Mouse (Mus musculus): Measurements from ENCODE around the gene Sos1. TPM values are rescaled to one million over a fixed set of nuclear protein-coding genes. Genes with fewer than 3 reads are reported as not detected.

The Sos1 gene
- polyA plus RNA-seq, 1 experiment from 2014 or later: 13.5 TPM

GRCm38 (mm10) chr17:80513766-80514165 is 33.5 kb upstream of the Sos1 start:
- Histone ChIP-seq H3K4me2 (replicated peaks) (no peak overlapping the region), H3K27ac (no peak overlapping the region), H3K9ac (no peak overlapping the region), H3K4me1 (replicated peaks; ENCODE audit: control insufficient read depth, insufficient read depth, low read length) (no peaks in the 10 kb centered on the region), H3K9me3 (ENCODE audit: control insufficient read depth, low read length) (no peaks in the 10 kb centered on the region), H3K36me3 (replicated peaks; ENCODE audit: control insufficient read depth, insufficient read depth) (no peaks in the 10 kb centered on the region), H3K4me3 (replicated peaks; ENCODE audit: low read length) (no peak overlapping the region), H3K27me3 (ENCODE audit: control insufficient read depth, insufficient read depth, low read length) (no peaks in the 10 kb centered on the region)
- no peak for DNase-seq (ENCODE audit: low spot score)
- no peak for ATAC-seq (ENCODE audit: low FRiP score)
- 87% methylated on average over 8 of the region's 8 CpGs for WGBS

GRCm38 (mm10) chr17:80510459-80510855 is 30.2 kb upstream of the Sos1 start:
- H3K36me3 ChIP-seq (replicated peaks; ENCODE audit: control insufficient read depth, insufficient read depth): no peaks in the 10 kb centered on the region
- H3K9ac ChIP-seq: no peak overlapping the region
- WGBS: 87% methylated on average over 3 of the region's 3 CpGs
- H3K4me3 ChIP-seq (replicated peaks; ENCODE audit: low read length): no peak overlapping the region
- ATAC-seq (ENCODE audit: low FRiP score) (no peak), DNase-seq (ENCODE audit: low spot score) (no peak)
- H3K4me2 ChIP-seq (replicated peaks): no peak overlapping the region
- H3K4me1 ChIP-seq (replicated peaks; ENCODE audit: control insufficient read depth, insufficient read depth, low read length): no peaks in the 10 kb centered on the region
- no peaks in the 10 kb centered on the region for H3K27me3 ChIP-seq (ENCODE audit: control insufficient read depth, insufficient read depth, low read length)
- no peak overlapping the region for H3K27ac ChIP-seq
- no peaks in the 10 kb centered on the region for H3K9me3 ChIP-seq (ENCODE audit: control insufficient read depth, low read length)

- WGBS: 57% methylated on average over 4 of the region's 4 CpGs
- no peaks in the 10 kb centered on the region for H3K36me3 ChIP-seq (replicated peaks; ENCODE audit: control insufficient read depth, insufficient read depth)
- no peak overlapping the region for H3K9ac ChIP-seq
- no peak overlapping the region for H3K4me3 ChIP-seq (replicated peaks; ENCODE audit: low read length)
- no peak overlapping the region for H3K4me2 ChIP-seq (replicated peaks)
- no peaks in the 10 kb centered on the region for H3K27me3 ChIP-seq (ENCODE audit: control insufficient read depth, insufficient read depth, low read length)
- H3K9me3 ChIP-seq (ENCODE audit: control insufficient read depth, low read length): no peaks in the 10 kb centered on the region
- no peak overlapping the region for H3K27ac ChIP-seq
- H3K4me1 ChIP-seq (replicated peaks; ENCODE audit: control insufficient read depth, insufficient read depth, low read length): no peaks in the 10 kb centered on the region
- ATAC-seq (ENCODE audit: low FRiP score): no peak
- no peak for DNase-seq (ENCODE audit: low spot score)
These were observed 29.5 kb upstream of the Sos1 start for GRCm38 (mm10) chr17:80509494-80510458.

GRCm38 (mm10) chr17:80505766-80506165 is 25.5 kb upstream of the Sos1 start:
- no peaks in the 10 kb centered on the region for H3K9me3 ChIP-seq (ENCODE audit: control insufficient read depth, low read length)
- H3K27ac ChIP-seq: no peak overlapping the region
- H3K9ac ChIP-seq: no peak overlapping the region
- no peaks in the 10 kb centered on the region for H3K27me3 ChIP-seq (ENCODE audit: control insufficient read depth, insufficient read depth, low read length)
- H3K4me1 ChIP-seq (replicated peaks; ENCODE audit: control insufficient read depth, insufficient read depth, low read length): no peaks in the 10 kb centered on the region
- WGBS: 89% methylated on average over 6 of the region's 6 CpGs
- no peaks in the 10 kb centered on the region for H3K36me3 ChIP-seq (replicated peaks; ENCODE audit: control insufficient read depth, insufficient read depth)
- H3K4me3 ChIP-seq (replicated peaks; ENCODE audit: low read length): no peak overlapping the region
- DNase-seq (ENCODE audit: low spot score) (no peak), ATAC-seq (ENCODE audit: low FRiP score) (no peak)
- H3K4me2 ChIP-seq (replicated peaks): no peak overlapping the region

GRCm38 (mm10) chr17:80505342-80505741 is 25.1 kb upstream of the Sos1 start:
- Histone ChIP-seq H3K36me3 (replicated peaks; ENCODE audit: control insufficient read depth, insufficient read depth) (no peaks in the 10 kb centered on the region), H3K4me3 (replicated peaks; ENCODE audit: low read length) (no peak overlapping the region), H3K9ac (no peak overlapping the region), H3K27ac (no peak overlapping the region), H3K4me1 (replicated peaks; ENCODE audit: control insufficient read depth, insufficient read depth, low read length) (no peaks in the 10 kb centered on the region), H3K9me3 (ENCODE audit: control insufficient read depth, low read length) (no peaks in the 10 kb centered on the region), H3K4me2 (replicated peaks) (no peak overlapping the region), H3K27me3 (ENCODE audit: control insufficient read depth, insufficient read depth, low read length) (no peaks in the 10 kb centered on the region)
- DNase-seq (ENCODE audit: low spot score) (no peak), ATAC-seq (ENCODE audit: low FRiP score) (no peak)
- 80% methylated on average over 4 of the region's 4 CpGs for WGBS

- H3K27ac ChIP-seq: no peak overlapping the region
- no peak for ATAC-seq (ENCODE audit: low FRiP score)
- H3K9me3 ChIP-seq (ENCODE audit: control insufficient read depth, low read length): no peaks in the 10 kb centered on the region
- no peaks in the 10 kb centered on the region for H3K4me1 ChIP-seq (replicated peaks; ENCODE audit: control insufficient read depth, insufficient read depth, low read length)
- H3K9ac ChIP-seq: no peak overlapping the region
- DNase-seq (ENCODE audit: low spot score): no peak
- 86% methylated on average over 2 of the region's 2 CpGs for WGBS
- H3K4me2 ChIP-seq (replicated peaks): no peak overlapping the region
- H3K27me3 ChIP-seq (ENCODE audit: control insufficient read depth, insufficient read depth, low read length): no peaks in the 10 kb centered on the region
- no peaks in the 10 kb centered on the region for H3K36me3 ChIP-seq (replicated peaks; ENCODE audit: control insufficient read depth, insufficient read depth)
- H3K4me3 ChIP-seq (replicated peaks; ENCODE audit: low read length): no peak overlapping the region
These were observed 21.5 kb upstream of the Sos1 start for GRCm38 (mm10) chr17:80501805-80502172.

- H3K9ac ChIP-seq: no peak overlapping the region
- H3K36me3 ChIP-seq (replicated peaks; ENCODE audit: control insufficient read depth, insufficient read depth): no peaks in the 10 kb centered on the region
- H3K4me1 ChIP-seq (replicated peaks; ENCODE audit: control insufficient read depth, insufficient read depth, low read length): no peaks in the 10 kb centered on the region
- no peaks in the 10 kb centered on the region for H3K27me3 ChIP-seq (ENCODE audit: control insufficient read depth, insufficient read depth, low read length)
- H3K4me3 ChIP-seq (replicated peaks; ENCODE audit: low read length): no peak overlapping the region
- H3K27ac ChIP-seq: no peak overlapping the region
- DNase-seq (ENCODE audit: low spot score) (no peak), ATAC-seq (ENCODE audit: low FRiP score) (no peak)
- H3K4me2 ChIP-seq (replicated peaks): no peak overlapping the region
- no peaks in the 10 kb centered on the region for H3K9me3 ChIP-seq (ENCODE audit: control insufficient read depth, low read length)
- WGBS: 83% methylated on average over 5 of the region's 5 CpGs
These were observed 21.0 kb upstream of the Sos1 start for GRCm38 (mm10) chr17:80501037-80501804.

- no peak overlapping the region for H3K4me3 ChIP-seq (replicated peaks; ENCODE audit: low read length)
- ATAC-seq (ENCODE audit: low FRiP score): no peak
These were observed 19.8 kb upstream of the Sos1 start for GRCm38 (mm10) chr17:80500025-80500424.

GRCm38 (mm10) chr17:80498600-80499268 is 18.5 kb upstream of the Sos1 start:
- no peak overlapping the region for H3K9ac ChIP-seq
- no peaks in the 10 kb centered on the region for H3K36me3 ChIP-seq (replicated peaks; ENCODE audit: control insufficient read depth, insufficient read depth)
- no peak overlapping the region for H3K4me2 ChIP-seq (replicated peaks)
- 67% methylated on average over 11 of the region's 11 CpGs for WGBS
- no peaks in the 10 kb centered on the region for H3K9me3 ChIP-seq (ENCODE audit: control insufficient read depth, low read length)
- H3K4me3 ChIP-seq (replicated peaks; ENCODE audit: low read length): no peak overlapping the region
- H3K27me3 ChIP-seq (ENCODE audit: control insufficient read depth, insufficient read depth, low read length): no peaks in the 10 kb centered on the region
- DNase-seq (ENCODE audit: low spot score): no peak
- ATAC-seq (ENCODE audit: low FRiP score): no peak
- H3K4me1 ChIP-seq (replicated peaks; ENCODE audit: control insufficient read depth, insufficient read depth, low read length): no peaks in the 10 kb centered on the region
- H3K27ac ChIP-seq: no peak overlapping the region

More at GRCm38 (mm10) chr17:80500025-80500424, 19.8 kb upstream of the Sos1 start:
- no peak overlapping the region for H3K9ac ChIP-seq
- H3K27ac ChIP-seq: no peak overlapping the region
- H3K4me1 ChIP-seq (replicated peaks; ENCODE audit: control insufficient read depth, insufficient read depth, low read length): no peaks in the 10 kb centered on the region
- WGBS: 82% methylated on average over 4 of the region's 4 CpGs
- no peaks in the 10 kb centered on the region for H3K9me3 ChIP-seq (ENCODE audit: control insufficient read depth, low read length)
- DNase-seq (ENCODE audit: low spot score): no peak
- no peak overlapping the region for H3K4me2 ChIP-seq (replicated peaks)
- H3K36me3 ChIP-seq (replicated peaks; ENCODE audit: control insufficient read depth, insufficient read depth): no peaks in the 10 kb centered on the region
- H3K27me3 ChIP-seq (ENCODE audit: control insufficient read depth, insufficient read depth, low read length): no peaks in the 10 kb centered on the region

Measured in hindbrain, embryonic 14.5 days (tissue).